Mouse (Mus musculus) thymus, adult 2 months (tissue): ENCODE measurements around the gene Dst.

Experiments used
- CTCF ChIP-seq: fragments of 200-500 bp; IDR thresholded peaks from 2 replicates; pipeline ENCODE4 v1.5.1; 2012; ENCODE audit warnings: mild to moderate bottlenecking, control low read depth, low read length, moderate library complexity, borderline replicate concordance; ENCODE audit not compliant: control insufficient read depth, poor library complexity, insufficient read depth; ENCODE audit errors: extremely low read depth
- POLR2A ChIP-seq: fragments of 200-500 bp; IDR thresholded peaks from 2 replicates; pipeline ENCODE4 v1.6.1; 2012; ENCODE audit warnings: mild to moderate bottlenecking, low read length, control low read depth, moderate library complexity; ENCODE audit not compliant: control insufficient read depth, poor library complexity, insufficient read depth; ENCODE audit errors: extremely low read depth

GRCm38 (mm10) chr1:34310532-34311250 is 402.7 kb downstream of the Dst start:
- TF ChIP-seq POLR2A (no peak), CTCF (no peak)
